Mouse (Mus musculus) left cerebral cortex, adult 2 months (tissue): ENCODE measurements around the gene Il20rb. TPM values are rescaled to one million over a fixed set of nuclear protein-coding genes. Genes with fewer than 3 reads are reported as not detected.

Experiments
- DNase-seq, 2 experiments: peaks; one replicate each; pipeline ENCODE4 v3.0.0; 2021 to 2022; ENCODE audit warnings: low spot score in 2 of 2, mixed read lengths in 1 of 2; ENCODE audit errors: extremely low spot score in 1 of 2
- H3K27ac ChIP-seq: fragments of 200-600 bp; 2 replicates; pipeline ENCODE4 v1.8.1; 2022
- H3K4me3 ChIP-seq: fragments of 200-600 bp; 2 replicates; pipeline ENCODE4 v1.8.1; 2022
- CTCF ChIP-seq: fragments of 200-600 bp; IDR thresholded peaks from 2 replicates; pipeline ENCODE4 v1.8.1; 2022; ENCODE audit warnings: antibody characterized with exemption, mild to moderate bottlenecking, moderate library complexity
- intact Hi-C: fragments of 180-260 bp; cut with DNase I; formaldehyde crosslinking; loops from one replicate; pipeline ENCODE4 v1.15.1; 2025
- total RNA-seq, 2 experiments: library from RNA; stranded (reverse); gene quantifications; 2 replicates each; pipeline ENCODE4 v1.2.3; 2021

The Il20rb gene
- total RNA-seq, 2 experiments from 2014 or later = 0.23 to 0.38 TPM

GRCm38 (mm10) chr9:100415328-100415979 lies 71.1 kb downstream of the Il20rb start:
- H3K4me3 ChIP-seq = no peak overlapping the region
- H3K27ac ChIP-seq = no peak overlapping the region
- intact Hi-C loops = no loop called here
- no peak; the same call in 1 of the 2 replicates for TF ChIP-seq CTCF
- peak; percentile 19 to 35 for DNase-seq

Other genes starting within 250 kb of the Il20rb start
- gene Nck1, start 59.3 kb upstream of the Il20rb start, total RNA-seq = 10 to 100 TPM; 33.1 to 35.6 TPM
- gene Slc35g2, start 84.3 kb upstream of the Il20rb start, total RNA-seq = 10 to 100 TPM; 19.4 to 23.0 TPM
- 10 to 100 TPM; 65.0 to 66.2 TPM for gene Stag1, start 111.0 kb upstream of the Il20rb start, total RNA-seq